Mouse (Mus musculus) lung, postnatal 0 days (tissue): Measurements from ENCODE around the gene Rnase11.

Source experiments
- CTCF ChIP-seq: IDR thresholded peaks from 2 replicates; pipeline ENCODE4 v1.5.1; 2016; ENCODE audit warnings: antibody characterized with exemption, mild to moderate bottlenecking
- EP300 ChIP-seq: IDR thresholded peaks from 2 replicates; pipeline ENCODE4 v1.6.1; 2016; ENCODE audit warnings: antibody characterized with exemption, mild to moderate bottlenecking, control low read depth

DNA sequence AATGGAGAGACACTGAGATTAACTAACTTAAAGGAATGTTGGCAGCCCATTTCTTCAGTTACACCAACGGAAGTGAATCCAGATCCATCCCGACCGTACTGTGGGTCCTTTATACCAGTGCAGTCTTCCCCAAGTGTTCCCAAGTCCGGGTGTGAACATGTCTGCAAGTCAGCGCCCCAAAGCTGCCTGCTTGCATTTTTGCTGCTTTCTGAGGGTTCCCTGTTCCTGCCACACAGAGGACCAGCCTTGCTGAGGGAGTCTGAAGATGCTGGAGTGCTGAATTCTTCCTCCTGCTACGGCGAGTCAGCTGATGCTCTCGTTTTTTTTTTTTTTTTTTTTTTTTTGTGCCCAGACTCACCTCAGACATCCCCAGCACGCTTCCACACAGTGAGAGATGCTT is 45.0 kb upstream of the Rnase11 start:
- no peak for TF ChIP-seq EP300
- TF ChIP-seq CTCF: no peak
